Mouse (Mus musculus): ENCODE data around the gene Yrdc. TPM values are rescaled to one million over a fixed set of nuclear protein-coding genes. Genes with fewer than 3 reads are reported as not detected.

Gene Yrdc
- polyA plus RNA-seq, 1 experiment: 78.9 TPM

- Histone ChIP-seq H3K27me3 (ENCODE audit: control insufficient read depth, insufficient read depth, insufficient read length) (peaks cover 66% of the 10 kb centered on the region), H3ac (ENCODE audit: control insufficient read depth, insufficient read length, low read depth) (no peak overlapping the region), H3K36me3 (ENCODE audit: control insufficient read depth, insufficient read depth) (no peaks in the 10 kb centered on the region), H3K4me3 (ENCODE audit: insufficient read depth, poor library complexity, severe bottlenecking) (no peak overlapping the region), H3K79me3 (ENCODE audit: low read depth) (no peaks in the 10 kb centered on the region), H3K79me2 (ENCODE audit: control insufficient read depth, insufficient read depth) (no peaks in the 10 kb centered on the region)
- TF ChIP-seq MYOG (IDR thresholded peaks at IDR 0.05; ENCODE audit: control insufficient read depth, extremely low read depth, insufficient read length) (no peak), MAX (IDR thresholded peaks at IDR 0.05) (no peak), FOSL1 (IDR thresholded peaks at IDR 0.05; ENCODE audit: insufficient read depth, low read length, poor library complexity, severe bottlenecking) (no peak), USF1 (IDR thresholded peaks at IDR 0.05; ENCODE audit: low read depth) (no peak), CEBPB (IDR thresholded peaks at IDR 0.05; ENCODE audit: low read depth) (no peak), MYOD1 (IDR thresholded peaks at IDR 0.05; ENCODE audit: control insufficient read depth, insufficient read length, low read depth) (no peak), CTCF (IDR thresholded peaks at IDR 0.05; ENCODE audit: control insufficient read depth, insufficient read depth, insufficient read length) (no peak)
These were observed 40.4 kb downstream of the Yrdc start for GRCm38 (mm10) chr4:124890831-124891230.

- TF ChIP-seq CEBPB (IDR thresholded peaks at IDR 0.05; ENCODE audit: low read depth): no peak
- TF ChIP-seq FOSL1 (IDR thresholded peaks at IDR 0.05; ENCODE audit: insufficient read depth, low read length, poor library complexity, severe bottlenecking): no peak
- no peak for TF ChIP-seq MAX (IDR thresholded peaks at IDR 0.05)
- no peak for TF ChIP-seq USF1 (IDR thresholded peaks at IDR 0.05; ENCODE audit: low read depth)
- no peak for TF ChIP-seq CTCF (IDR thresholded peaks at IDR 0.05; ENCODE audit: control insufficient read depth, insufficient read depth, insufficient read length)
- TF ChIP-seq MYOD1 (IDR thresholded peaks at IDR 0.05; ENCODE audit: control insufficient read depth, insufficient read length, low read depth): no peak
- TF ChIP-seq MYOG (IDR thresholded peaks at IDR 0.05; ENCODE audit: control insufficient read depth, extremely low read depth, insufficient read length): no peak
- Histone ChIP-seq H3K27me3 (ENCODE audit: control insufficient read depth, insufficient read depth, insufficient read length) (peaks cover 75% of the 10 kb centered on the region), H3K79me3 (ENCODE audit: low read depth) (no peaks in the 10 kb centered on the region), H3ac (ENCODE audit: control insufficient read depth, insufficient read length, low read depth) (no peak overlapping the region), H3K36me3 (ENCODE audit: control insufficient read depth, insufficient read depth) (no peaks in the 10 kb centered on the region), H3K4me3 (ENCODE audit: insufficient read depth, poor library complexity, severe bottlenecking) (no peak overlapping the region), H3K79me2 (ENCODE audit: control insufficient read depth, insufficient read depth) (no peaks in the 10 kb centered on the region)
These were observed 43.3 kb downstream of the Yrdc start for GRCm38 (mm10) chr4:124893769-124894168.

- Histone ChIP-seq H3K4me3 (ENCODE audit: insufficient read depth, poor library complexity, severe bottlenecking) (no peak overlapping the region), H3ac (ENCODE audit: control insufficient read depth, insufficient read length, low read depth) (no peak overlapping the region), H3K36me3 (ENCODE audit: control insufficient read depth, insufficient read depth) (no peaks in the 10 kb centered on the region), H3K79me3 (ENCODE audit: low read depth) (no peaks in the 10 kb centered on the region), H3K27me3 (ENCODE audit: control insufficient read depth, insufficient read depth, insufficient read length) (peaks cover 80% of the 10 kb centered on the region), H3K79me2 (ENCODE audit: control insufficient read depth, insufficient read depth) (no peaks in the 10 kb centered on the region)
- TF ChIP-seq USF1 (IDR thresholded peaks at IDR 0.05; ENCODE audit: low read depth) (no peak), FOSL1 (IDR thresholded peaks at IDR 0.05; ENCODE audit: insufficient read depth, low read length, poor library complexity, severe bottlenecking) (no peak), CTCF (IDR thresholded peaks at IDR 0.05; ENCODE audit: control insufficient read depth, insufficient read depth, insufficient read length) (no peak), MYOD1 (IDR thresholded peaks at IDR 0.05; ENCODE audit: control insufficient read depth, insufficient read length, low read depth) (no peak), CEBPB (IDR thresholded peaks at IDR 0.05; ENCODE audit: low read depth) (no peak)
These were observed 44.3 kb downstream of the Yrdc start for GRCm38 (mm10) chr4:124894508-124895428.

GRCm38 (mm10) chr4:124898428-124898827, 47.9 kb downstream of the Yrdc start:
- peaks cover 71% of the 10 kb centered on the region for H3K27me3 ChIP-seq (ENCODE audit: control insufficient read depth, insufficient read depth, insufficient read length)
- H3ac ChIP-seq (ENCODE audit: control insufficient read depth, insufficient read length, low read depth): no peak overlapping the region
- H3K79me2 ChIP-seq (ENCODE audit: control insufficient read depth, insufficient read depth): no peaks in the 10 kb centered on the region
- H3K79me3 ChIP-seq (ENCODE audit: low read depth): no peaks in the 10 kb centered on the region
- TF ChIP-seq CEBPB (IDR thresholded peaks at IDR 0.05; ENCODE audit: low read depth) (no peak), FOSL1 (IDR thresholded peaks at IDR 0.05; ENCODE audit: insufficient read depth, low read length, poor library complexity, severe bottlenecking) (no peak)
- H3K36me3 ChIP-seq (ENCODE audit: control insufficient read depth, insufficient read depth): no peaks in the 10 kb centered on the region
- H3K4me3 ChIP-seq (ENCODE audit: insufficient read depth, poor library complexity, severe bottlenecking): no peak overlapping the region

GRCm38 (mm10) chr4:124899906-124900305, 49.4 kb downstream of the Yrdc start:
- Histone ChIP-seq H3K79me2 (ENCODE audit: control insufficient read depth, insufficient read depth) (no peaks in the 10 kb centered on the region), H3K79me3 (ENCODE audit: low read depth) (no peaks in the 10 kb centered on the region), H3K36me3 (ENCODE audit: control insufficient read depth, insufficient read depth) (no peaks in the 10 kb centered on the region), H3K27me3 (ENCODE audit: control insufficient read depth, insufficient read depth, insufficient read length) (peaks cover 64% of the 10 kb centered on the region), H3ac (ENCODE audit: control insufficient read depth, insufficient read length, low read depth) (no peak overlapping the region), H3K4me3 (ENCODE audit: insufficient read depth, poor library complexity, severe bottlenecking) (no peak overlapping the region)
- TF ChIP-seq CTCF (IDR thresholded peaks at IDR 0.05; ENCODE audit: control insufficient read depth, insufficient read depth, insufficient read length) (no peak), CEBPB (IDR thresholded peaks at IDR 0.05; ENCODE audit: low read depth) (no peak), FOSL1 (IDR thresholded peaks at IDR 0.05; ENCODE audit: insufficient read depth, low read length, poor library complexity, severe bottlenecking) (no peak), MYOG (IDR thresholded peaks at IDR 0.05; ENCODE audit: control insufficient read depth, extremely low read depth, insufficient read length) (no peak), MYOD1 (IDR thresholded peaks at IDR 0.05; ENCODE audit: control insufficient read depth, insufficient read length, low read depth) (no peak), MAX (IDR thresholded peaks at IDR 0.05) (no peak), USF1 (IDR thresholded peaks at IDR 0.05; ENCODE audit: low read depth) (no peak)

Other genes with a start within 250 kb of the Yrdc start
- not detected for gene 3100002H09Rik, start 239.9 kb upstream of the Yrdc start, polyA plus RNA-seq (2012; fragmentation: generic; extraction: Trizol)
- gene Pou3f1, start 193.9 kb upstream of the Yrdc start, polyA plus RNA-seq (2012; fragmentation: generic; extraction: Trizol): 0.01 TPM
- 29.7 TPM for gene Utp11, start 157.1 kb upstream of the Yrdc start, polyA plus RNA-seq (2012; fragmentation: generic; extraction: Trizol)
- 206 TPM for gene Fhl3, start 150.0 kb upstream of the Yrdc start, polyA plus RNA-seq (2012; fragmentation: generic; extraction: Trizol)
- 71.6 TPM for gene Sf3a3, start 135.9 kb upstream of the Yrdc start, polyA plus RNA-seq (2012; fragmentation: generic; extraction: Trizol)
- 13.8 TPM for gene Inpp5b, start 108.8 kb upstream of the Yrdc start, polyA plus RNA-seq (2012; fragmentation: generic; extraction: Trizol)
- gene Mtf1, start 48.6 kb upstream of the Yrdc start, polyA plus RNA-seq (2012; fragmentation: generic; extraction: Trizol): 10.9 TPM
- 67.6 TPM for gene 1110065P20Rik, start 517 bp downstream of the Yrdc start, polyA plus RNA-seq (2012; fragmentation: generic; extraction: Trizol)
- gene Maneal, start 11.5 kb downstream of the Yrdc start, polyA plus RNA-seq (2012; fragmentation: generic; extraction: Trizol): 0.04 TPM
- gene Epha10, start 30.2 kb downstream of the Yrdc start, polyA plus RNA-seq (2012; fragmentation: generic; extraction: Trizol): not detected
- gene 9930104L06Rik, start 86.4 kb downstream of the Yrdc start, polyA plus RNA-seq (2012; fragmentation: generic; extraction: Trizol): 6.5 TPM
- 104 TPM for gene Cdca8, start 88.6 kb downstream of the Yrdc start, polyA plus RNA-seq (2012; fragmentation: generic; extraction: Trizol)
- 0.04 TPM for gene Rspo1, start 135.8 kb downstream of the Yrdc start, polyA plus RNA-seq (2012; fragmentation: generic; extraction: Trizol)
- 23.2 TPM for gene Gnl2, start 165.9 kb downstream of the Yrdc start, polyA plus RNA-seq (2012; fragmentation: generic; extraction: Trizol)
- gene Dnali1, start 215.0 kb downstream of the Yrdc start, polyA plus RNA-seq (2012; fragmentation: generic; extraction: Trizol): 0.04 TPM
- gene Snip1, start 216.0 kb downstream of the Yrdc start, polyA plus RNA-seq (2012; fragmentation: generic; extraction: Trizol): 19.1 TPM
- gene Meaf6, start 234.5 kb downstream of the Yrdc start, polyA plus RNA-seq (2012; fragmentation: generic; extraction: Trizol): 31.3 TPM